Mouse (Mus musculus): ENCODE results near the gene Bmyc.

DNA sequence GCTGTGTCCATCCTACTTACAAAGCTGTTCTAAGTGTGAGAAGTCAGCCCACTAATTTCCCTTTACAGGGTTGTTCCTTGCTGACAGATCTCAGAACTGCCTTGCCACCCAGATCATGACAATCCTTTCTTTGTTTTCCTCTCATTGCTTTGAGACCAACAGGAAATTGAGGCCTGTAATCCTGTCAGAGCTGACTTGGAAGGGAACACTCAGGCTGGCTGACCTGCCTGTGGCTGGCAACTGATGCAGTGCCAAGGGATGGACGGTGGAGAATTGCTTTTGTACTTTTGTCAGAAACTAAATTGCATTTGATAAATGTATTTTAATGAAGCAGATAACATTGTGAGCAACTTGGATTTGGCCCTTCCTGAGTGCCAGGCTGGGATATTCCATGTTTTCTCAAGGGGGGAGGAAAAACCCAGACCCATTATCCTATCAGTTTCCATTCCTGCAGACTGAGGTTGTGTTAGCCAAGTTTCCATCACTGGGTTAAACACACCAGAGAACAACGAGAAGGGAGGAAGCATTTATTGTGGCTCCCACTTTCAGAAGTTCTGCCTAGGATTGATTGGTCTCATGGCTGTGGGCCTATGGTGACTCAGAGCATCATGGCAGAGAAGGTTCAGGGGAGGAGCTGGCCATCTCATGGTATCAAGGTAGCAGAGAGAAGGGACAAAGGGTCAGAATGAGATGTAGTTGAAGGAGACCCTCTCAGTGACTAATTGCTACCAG is 26.8 kb downstream of the Bmyc start:
- TF ChIP-seq POLR2A (IDR thresholded peaks at IDR 0.05; ENCODE audit: borderline replicate concordance, extremely low read depth, insufficient read depth, insufficient read length, poor library complexity, severe bottlenecking) (no peak), CTCF (IDR thresholded peaks at IDR 0.05; ENCODE audit: borderline replicate concordance, extremely low read depth, insufficient read depth, insufficient read length) (no peak)

All from brain, embryonic 14.5 days (tissue).